Comparison of ENCODE assay signal across 10 mouse cellular contexts in the genomic region with DNA sequence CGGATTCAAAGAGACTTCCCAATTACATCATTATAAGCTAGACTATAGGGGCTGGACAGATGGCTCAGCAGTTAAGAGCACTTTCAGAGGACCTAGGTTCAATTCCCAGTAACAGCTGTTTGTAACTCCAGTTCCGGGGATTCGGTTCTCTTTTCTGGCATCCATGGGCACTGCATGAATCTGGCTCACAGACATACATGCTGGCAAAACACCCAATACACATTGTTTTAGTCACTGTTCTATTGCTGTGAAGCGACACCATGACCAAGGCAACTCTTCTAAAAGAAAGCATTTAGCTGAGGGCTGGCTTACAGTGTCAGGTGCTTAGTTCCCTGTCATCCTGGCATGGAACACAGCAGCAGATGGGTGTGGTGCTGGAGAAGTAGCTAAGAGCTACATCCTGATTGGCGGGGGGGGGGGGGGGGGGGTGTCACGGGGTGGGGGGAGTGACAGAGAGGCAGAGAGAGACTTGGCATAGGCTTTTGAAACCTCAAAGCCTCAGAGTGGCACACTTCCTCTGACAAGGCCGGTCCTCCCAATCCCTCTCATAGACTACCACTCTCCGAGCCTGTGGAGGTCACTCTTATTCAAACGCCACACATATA. TPM values are rescaled to one million over a fixed set of nuclear protein-coding genes. Genes with fewer than 3 reads are reported as not detected.
DNase-seq lines count a peak whose midpoint lies in the region; ATAC-seq and TF ChIP-seq lines count a peak whose summit lies in the region.
"Had no signal": no experiment of that assay in that cellular context is flagged by ENCODE, and none has a peak within 500 bp of the region (broad histone marks: within the 10 kb centered on the region; RNA-seq: fewer than 3 reads in every experiment).

No protein-coding gene starts in this region.

- DNase-seq in heart, adult 11 months: peak; percentile 93
- DNase-seq in heart, postnatal 4 days: no peak
- DNase-seq in thymus, postnatal 0 days (ENCODE audit: low spot score): peak; percentile 16
- no peak for DNase-seq in thymus, postnatal 4 days
- DNase-seq in forebrain, postnatal 0 days: peak; percentile 39
- no peak for DNase-seq in spleen, postnatal 4 days (ENCODE audit: low spot score in 2 of 2)
- DNase-seq in heart, embryonic 10.5 days (ENCODE audit: low spot score): no peak
- DNase-seq: adrenal gland, postnatal 14 days had no signal

- H3K4me3 ChIP-seq in forebrain, postnatal 0 days (ENCODE audit: low read depth, low read length): no peak overlapping the region
- no peak overlapping the region for H3K4me3 ChIP-seq in heart, embryonic 10.5 days

- ATAC-seq in forebrain, postnatal 0 days: peak; percentile 57
- no peak for ATAC-seq in erythroblast, adult 5-6 weeks (replicated peaks; ENCODE audit: low FRiP score, poor library complexity, severe bottlenecking)

- 41% methylated on average over 8 of the region's 9 CpGs for WGBS in forebrain, postnatal 0 days
- 82% methylated on average over 8 of the region's 9 CpGs for WGBS in heart, embryonic 10.5 days

- H3K27me3 ChIP-seq in forebrain, postnatal 0 days (ENCODE audit: insufficient read depth, low read length): no peaks in the 10 kb centered on the region
- H3K27me3 ChIP-seq in heart, embryonic 10.5 days (ENCODE audit: insufficient read depth, poor library complexity, severe bottlenecking): peaks cover 20% of the 10 kb centered on the region
- H3K27me3 ChIP-seq: liver, embryonic 15.5 days had no signal

- TF ChIP-seq CTCF in forebrain, postnatal 0 days (IDR thresholded peaks at IDR 0.05; ENCODE audit: low read depth): no peak

- no peak overlapping the region for H3K4me2 ChIP-seq in forebrain, postnatal 0 days (ENCODE audit: low read depth)

- H3K36me3 ChIP-seq in forebrain, postnatal 0 days (ENCODE audit: insufficient read depth): peaks cover 4% of the 10 kb centered on the region; the same call in 1 of the 2 replicates
- no peaks in the 10 kb centered on the region for H3K36me3 ChIP-seq in heart, embryonic 10.5 days
- H3K36me3 ChIP-seq: liver, embryonic 15.5 days had no signal

- H3K27ac ChIP-seq in forebrain, postnatal 0 days (ENCODE audit: low read depth, low read length): no peak overlapping the region
- no peak overlapping the region for H3K27ac ChIP-seq in heart, embryonic 10.5 days
- H3K27ac ChIP-seq: liver, embryonic 15.5 days had no signal

- H3K4me1 ChIP-seq in forebrain, postnatal 0 days (ENCODE audit: insufficient read depth): 0 out of 2 replicates have a peak, but pooled peaks cover 4% of the 10 kb centered on the region
- H3K4me1 ChIP-seq in heart, embryonic 10.5 days: 0 out of 2 replicates have a peak, but pooled peaks cover 4% of the 10 kb centered on the region

- no peaks in the 10 kb centered on the region for H3K9me3 ChIP-seq in forebrain, postnatal 0 days (ENCODE audit: low read length)
- H3K9me3 ChIP-seq in heart, embryonic 10.5 days: no peaks in the 10 kb centered on the region
- H3K9me3 ChIP-seq: liver, embryonic 15.5 days had no signal

- H3K9ac ChIP-seq in forebrain, postnatal 0 days: no peak overlapping the region

RNA-seq across cellular contexts. Expression of gene Aldh9a1, which starts 10.5 kb away (rescaled TPM):
- 10 to 100 TPM; 32.4 to 37.0 TPM for total RNA-seq in heart, postnatal 4 days (2021)
- 66.9 and 68.6 TPM in 2 replicates for polyA plus RNA-seq in thymus, postnatal 0 days (2015; fragmentation: Nextera tagmentation; extraction: Ambion mirVana)
- 13.2 and 18.7 TPM in 2 replicates for total RNA-seq in forebrain, postnatal 0 days (2014; rRNA removed)
- polyA plus RNA-seq in forebrain, postnatal 0 days (2015; fragmentation: Nextera tagmentation; extraction: Ambion mirVana): 26.3 and 36.7 TPM in 2 replicates
- polyA plus RNA-seq in heart, embryonic 10.5 days (2016; fragmentation: Nextera tagmentation; extraction: Ambion mirVana): 44.4 and 59.4 TPM in 2 replicates
- 4.6 and 9.2 TPM in 2 replicates for total RNA-seq in erythroblast, adult 5-6 weeks (2015; ENCODE audit: low replicate concordance)
- 11.1 and 11.6 TPM in 2 replicates for total RNA-seq in erythroblast, adult 5-6 weeks (2017; ENCODE audit: low replicate concordance)

RNA-seq across cellular contexts. Expression of gene Tmco1, which starts 31.1 kb away (rescaled TPM):
- 10 to 100 TPM; 75.6 to 79.3 TPM for total RNA-seq in heart, postnatal 4 days (2021)
- polyA plus RNA-seq in thymus, postnatal 0 days (2015; fragmentation: Nextera tagmentation; extraction: Ambion mirVana): 91.4 and 98.8 TPM in 2 replicates
- 55.2 and 60.4 TPM in 2 replicates for total RNA-seq in forebrain, postnatal 0 days (2014; rRNA removed)
- 70.0 and 76.7 TPM in 2 replicates for polyA plus RNA-seq in forebrain, postnatal 0 days (2015; fragmentation: Nextera tagmentation; extraction: Ambion mirVana)
- 79.1 and 88.0 TPM in 2 replicates for polyA plus RNA-seq in heart, embryonic 10.5 days (2016; fragmentation: Nextera tagmentation; extraction: Ambion mirVana)
- total RNA-seq in erythroblast, adult 5-6 weeks (2015; ENCODE audit: low replicate concordance): 44.7 and 70.1 TPM in 2 replicates
- 49.7 and 61.5 TPM in 2 replicates for total RNA-seq in erythroblast, adult 5-6 weeks (2017; ENCODE audit: low replicate concordance)

RNA-seq across cellular contexts. Expression of gene Uck2, which starts 54.2 kb away (rescaled TPM):
- 10 to 100 TPM; 55.0 to 55.7 TPM for total RNA-seq in heart, postnatal 4 days (2021)
- 165 and 193 TPM in 2 replicates for polyA plus RNA-seq in thymus, postnatal 0 days (2015; fragmentation: Nextera tagmentation; extraction: Ambion mirVana)
- 80.7 and 82.2 TPM in 2 replicates for total RNA-seq in forebrain, postnatal 0 days (2014; rRNA removed)
- polyA plus RNA-seq in forebrain, postnatal 0 days (2015; fragmentation: Nextera tagmentation; extraction: Ambion mirVana): 48.2 and 59.3 TPM in 2 replicates
- 80.6 and 114 TPM in 2 replicates for polyA plus RNA-seq in heart, embryonic 10.5 days (2016; fragmentation: Nextera tagmentation; extraction: Ambion mirVana)
- total RNA-seq in erythroblast, adult 5-6 weeks (2015; ENCODE audit: low replicate concordance): 74.2 and 79.4 TPM in 2 replicates
- 9.5 and 26.7 TPM in 2 replicates for total RNA-seq in erythroblast, adult 5-6 weeks (2017; ENCODE audit: low replicate concordance)

RNA-seq across cellular contexts. Expression of gene Mgst3, which starts 54.4 kb away (rescaled TPM):
- total RNA-seq in heart, postnatal 4 days (2021): 100 to 1,000 TPM; 142 to 157 TPM
- 36.5 and 40.7 TPM in 2 replicates for polyA plus RNA-seq in thymus, postnatal 0 days (2015; fragmentation: Nextera tagmentation; extraction: Ambion mirVana)
- 192 and 268 TPM in 2 replicates for total RNA-seq in forebrain, postnatal 0 days (2014; rRNA removed)
- 243 and 282 TPM in 2 replicates for polyA plus RNA-seq in forebrain, postnatal 0 days (2015; fragmentation: Nextera tagmentation; extraction: Ambion mirVana)
- 111 and 149 TPM in 2 replicates for polyA plus RNA-seq in heart, embryonic 10.5 days (2016; fragmentation: Nextera tagmentation; extraction: Ambion mirVana)
- 84.0 and 95.1 TPM in 2 replicates for total RNA-seq in erythroblast, adult 5-6 weeks (2015; ENCODE audit: low replicate concordance)
- total RNA-seq in erythroblast, adult 5-6 weeks (2017; ENCODE audit: low replicate concordance): 132 and 152 TPM in 2 replicates

Comparison
In these comparisons a context has a peak if more than half of its experiments do, and no peak if none do; other contexts are left out.
1. DNase-seq: peak in heart, adult 11 months (single experiment), thymus, postnatal 0 days (single experiment) and forebrain, postnatal 0 days (single experiment); none in heart, postnatal 4 days (single experiment), thymus, postnatal 4 days (single experiment), spleen, postnatal 4 days (0 of 2) and heart, embryonic 10.5 days (single experiment).